In genomic region chr6:119034947-119035346, GRCm38 (mm10) we compare ENCODE assay signal across 12 mouse cellular contexts.
"Had no signal": no experiment of that assay in that cellular context is flagged by ENCODE, and none has a peak within 500 bp of the region (broad histone marks: within the 10 kb centered on the region; RNA-seq: fewer than 3 reads in every experiment).

No protein-coding gene starts in this region.

- DNase-seq: retina, postnatal 1 day; right cerebral cortex, adult 18-20 months; right cerebral cortex, postnatal 14 days; right cerebral cortex, postnatal 25 days; right cerebral cortex, postnatal 4 days; spleen, adult 18-20 months; thymus, adult 18-20 months; thymus, adult 2 months; thymus, postnatal 14 days; thymus, postnatal 25 days; thymus, postnatal 36 days; thymus, postnatal 4 days had no signal
